Mouse (Mus musculus) embryonic fibroblast, embryonic 13.5 days (primary cell): ENCODE measurements around the gene Nav1.

Source experiments
- CTCF ChIP-seq: IDR thresholded peaks from 2 replicates; pipeline ENCODE4 v1.5.1; 2011; ENCODE audit warnings: mild to moderate bottlenecking, control low read depth, low read length, moderate library complexity, borderline replicate concordance; ENCODE audit not compliant: insufficient read depth
- POLR2A ChIP-seq: IDR thresholded peaks from 2 replicates; pipeline ENCODE4 v1.6.1; 2011; ENCODE audit warnings: low read depth, mild to moderate bottlenecking, control low read depth, low read length, moderate library complexity

GRCm38 (mm10) chr1:135515633-135516238 lies 91.4 kb downstream of the Nav1 start:
- no peak for TF ChIP-seq CTCF
- TF ChIP-seq POLR2A: no peak
